Mouse (Mus musculus): ENCODE results near the gene Gmfb.

Gene Gmfb

GRCm38 (mm10) chr14:46816916-46817622 lies 5.0 kb downstream of the Gmfb start:
- Histone ChIP-seq H3K36me3 (ENCODE audit: insufficient read depth, low read length) (peaks cover 48% of the 10 kb centered on the region), H3K27me3 (ENCODE audit: insufficient read depth, low read length) (no peaks in the 10 kb centered on the region), H3K9me3 (ENCODE audit: low read length) (no peaks in the 10 kb centered on the region), H3K4me1 (replicated peaks; ENCODE audit: low read depth, low read length) (peaks cover 43% of the 10 kb centered on the region), H3K4me3 (replicated peaks; ENCODE audit: low read length) (no peak overlapping the region)
- TF ChIP-seq CTCF (conservative IDR thresholded peaks at IDR 0.05; ENCODE audit: low read length) (no peak), POU5F1 (IDR thresholded peaks at IDR 0.05; ENCODE audit: borderline replicate concordance, low read length) (no peak), NANOG (IDR thresholded peaks at IDR 0.05; ENCODE audit: borderline replicate concordance, low read length) (no peak)

- Histone ChIP-seq H3K4me3 (replicated peaks; ENCODE audit: low read length) (no peak overlapping the region), H3K4me1 (replicated peaks; ENCODE audit: low read depth, low read length) (peaks cover 35% of the 10 kb centered on the region), H3K36me3 (ENCODE audit: insufficient read depth, low read length) (peaks cover 62% of the 10 kb centered on the region), H3K27me3 (ENCODE audit: insufficient read depth, low read length) (no peaks in the 10 kb centered on the region), H3K9me3 (ENCODE audit: low read length) (no peaks in the 10 kb centered on the region)
- TF ChIP-seq POU5F1 (IDR thresholded peaks at IDR 0.05; ENCODE audit: borderline replicate concordance, low read length) (no peak), CTCF (conservative IDR thresholded peaks at IDR 0.05; ENCODE audit: low read length) (no peak), NANOG (IDR thresholded peaks at IDR 0.05; ENCODE audit: borderline replicate concordance, low read length) (no peak)
These were observed 6.4 kb downstream of the Gmfb start for GRCm38 (mm10) chr14:46815640-46816039.

DNA sequence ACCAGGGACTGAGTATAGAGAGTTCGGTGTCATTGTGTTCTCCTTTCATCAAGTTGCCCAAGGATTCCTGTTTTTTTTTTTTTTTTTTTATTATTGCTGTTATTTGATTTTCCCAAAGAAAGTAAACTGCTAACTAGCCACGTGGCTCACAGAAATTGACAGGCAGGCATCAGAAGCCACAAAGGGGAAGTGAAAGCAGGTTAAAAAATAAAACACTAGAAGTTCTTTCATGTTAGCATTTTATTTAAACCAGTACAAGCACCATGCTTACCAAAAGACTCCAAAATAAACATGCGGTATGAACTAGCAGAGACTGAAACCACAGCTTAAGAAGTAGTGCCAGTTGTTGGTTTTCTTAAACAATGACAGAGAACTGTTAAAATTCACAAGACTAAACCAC lies 14.1 kb downstream of the Gmfb start:
- Histone ChIP-seq H3K36me3 (ENCODE audit: insufficient read depth, low read length) (peaks cover 56% of the 10 kb centered on the region), H3K9me3 (ENCODE audit: low read length) (no peaks in the 10 kb centered on the region)
- TF ChIP-seq CTCF (conservative IDR thresholded peaks at IDR 0.05; ENCODE audit: low read length) = no peak
- no peak for TF ChIP-seq NANOG (IDR thresholded peaks at IDR 0.05; ENCODE audit: borderline replicate concordance, low read length)
- TF ChIP-seq POU5F1 (IDR thresholded peaks at IDR 0.05; ENCODE audit: borderline replicate concordance, low read length) = no peak

DNA sequence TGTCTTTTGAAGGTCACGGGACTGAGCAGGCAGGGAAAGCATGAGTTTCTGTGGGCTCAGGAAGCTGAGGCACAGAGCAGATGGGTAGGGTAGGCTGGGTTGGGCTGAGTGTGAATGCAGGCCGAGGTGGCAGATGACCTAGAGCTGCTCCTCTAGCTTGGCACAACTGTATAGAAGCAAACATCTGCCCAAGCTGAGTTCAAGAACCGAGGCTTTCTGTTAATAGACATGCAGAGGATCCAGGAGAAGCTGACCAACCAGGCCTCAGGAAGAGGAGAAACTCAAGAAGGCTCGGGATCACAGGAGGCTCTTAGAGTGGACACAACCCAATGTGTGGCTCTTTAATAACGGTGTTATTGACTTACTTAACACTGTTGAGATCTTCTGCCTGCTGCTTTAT lies 15.9 kb downstream of the Gmfb start:
- Histone ChIP-seq H3K9me3 (ENCODE audit: low read length) (no peaks in the 10 kb centered on the region), H3K36me3 (ENCODE audit: insufficient read depth, low read length) (peaks cover 40% of the 10 kb centered on the region), H3K4me3 (replicated peaks; ENCODE audit: low read length) (no peak overlapping the region), H3K27me3 (ENCODE audit: insufficient read depth, low read length) (no peaks in the 10 kb centered on the region), H3K4me1 (replicated peaks; ENCODE audit: low read depth, low read length) (peaks cover under 1% of the 10 kb centered on the region; the same call in 1 of the 2 replicates)
- TF ChIP-seq CTCF (conservative IDR thresholded peaks at IDR 0.05; ENCODE audit: low read length) = no peak
- TF ChIP-seq NANOG (IDR thresholded peaks at IDR 0.05; ENCODE audit: borderline replicate concordance, low read length) = no peak
- TF ChIP-seq POU5F1 (IDR thresholded peaks at IDR 0.05; ENCODE audit: borderline replicate concordance, low read length) = no peak

More for the DNA sequence above, 14.1 kb downstream of the Gmfb start:
- no peaks in the 10 kb centered on the region for H3K27me3 ChIP-seq (ENCODE audit: insufficient read depth, low read length)
- no peaks in the 10 kb centered on the region for H3K4me1 ChIP-seq (replicated peaks; ENCODE audit: low read depth, low read length)
- H3K4me3 ChIP-seq (replicated peaks; ENCODE audit: low read length) = no peak overlapping the region

GRCm38 (mm10) chr14:46803791-46804190 lies 18.3 kb downstream of the Gmfb start:
- TF ChIP-seq NANOG (IDR thresholded peaks at IDR 0.05; ENCODE audit: borderline replicate concordance, low read length) (no peak), CTCF (conservative IDR thresholded peaks at IDR 0.05; ENCODE audit: low read length) (no peak), POU5F1 (IDR thresholded peaks at IDR 0.05; ENCODE audit: borderline replicate concordance, low read length) (no peak)
- H3K27me3 ChIP-seq (ENCODE audit: insufficient read depth, low read length) = no peaks in the 10 kb centered on the region

DNA sequence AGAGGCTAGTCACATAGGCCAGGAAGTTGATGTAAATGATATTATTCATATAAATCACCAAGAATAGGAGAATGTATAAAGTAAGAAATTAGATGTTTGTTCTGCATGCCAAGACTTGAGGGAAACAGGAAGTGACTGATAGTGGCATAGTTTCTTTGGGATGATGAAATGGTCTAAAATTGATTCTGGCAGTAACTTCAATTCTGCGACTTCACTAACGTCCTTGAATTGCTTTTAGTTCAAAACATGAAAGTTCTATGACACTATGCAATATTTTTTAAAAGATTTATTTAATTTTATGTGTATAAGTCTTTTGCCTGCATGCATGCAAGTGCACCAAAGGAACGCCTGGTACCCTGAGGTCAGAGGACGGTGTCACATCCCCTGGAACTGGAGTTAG lies 18.8 kb downstream of the Gmfb start:
- Histone ChIP-seq H3K27me3 (ENCODE audit: insufficient read depth, low read length) (no peaks in the 10 kb centered on the region), H3K4me3 (replicated peaks; ENCODE audit: low read length) (no peak overlapping the region), H3K9me3 (ENCODE audit: low read length) (peaks cover 15% of the 10 kb centered on the region), H3K36me3 (ENCODE audit: insufficient read depth, low read length) (peaks cover 20% of the 10 kb centered on the region), H3K4me1 (replicated peaks; ENCODE audit: low read depth, low read length) (peaks cover 6% of the 10 kb centered on the region; the same call in 1 of the 2 replicates)
- no peak for TF ChIP-seq CTCF (conservative IDR thresholded peaks at IDR 0.05; ENCODE audit: low read length)
- no peak for TF ChIP-seq POU5F1 (IDR thresholded peaks at IDR 0.05; ENCODE audit: borderline replicate concordance, low read length)
- TF ChIP-seq NANOG (IDR thresholded peaks at IDR 0.05; ENCODE audit: borderline replicate concordance, low read length) = no peak

More at GRCm38 (mm10) chr14:46803791-46804190, 18.3 kb downstream of the Gmfb start:
- Histone ChIP-seq H3K36me3 (ENCODE audit: insufficient read depth, low read length) (peaks cover 25% of the 10 kb centered on the region), H3K9me3 (ENCODE audit: low read length) (peaks cover 11% of the 10 kb centered on the region), H3K4me1 (replicated peaks; ENCODE audit: low read depth, low read length) (peaks cover 6% of the 10 kb centered on the region; the same call in 1 of the 2 replicates), H3K4me3 (replicated peaks; ENCODE audit: low read length) (no peak overlapping the region)

- peaks cover 16% of the 10 kb centered on the region for H3K9me3 ChIP-seq (ENCODE audit: low read length)
- H3K36me3 ChIP-seq (ENCODE audit: insufficient read depth, low read length) = peaks cover 14% of the 10 kb centered on the region
- H3K27me3 ChIP-seq (ENCODE audit: insufficient read depth, low read length) = no peaks in the 10 kb centered on the region
- no peak overlapping the region for H3K4me3 ChIP-seq (replicated peaks; ENCODE audit: low read length)
- peaks cover 6% of the 10 kb centered on the region; the same call in 1 of the 2 replicates for H3K4me1 ChIP-seq (replicated peaks; ENCODE audit: low read depth, low read length)
- TF ChIP-seq NANOG (IDR thresholded peaks at IDR 0.05; ENCODE audit: borderline replicate concordance, low read length) = no peak
These were observed 21.2 kb downstream of the Gmfb start for GRCm38 (mm10) chr14:46800684-46801345.

GRCm38 (mm10) chr14:46794157-46794556 lies 27.9 kb downstream of the Gmfb start:
- Histone ChIP-seq H3K4me3 (replicated peaks; ENCODE audit: low read length) (no peak overlapping the region), H3K36me3 (ENCODE audit: insufficient read depth, low read length) (peaks cover 6% of the 10 kb centered on the region; the same call in 1 of the 2 replicates), H3K27me3 (ENCODE audit: insufficient read depth, low read length) (no peaks in the 10 kb centered on the region), H3K4me1 (replicated peaks; ENCODE audit: low read depth, low read length) (no peaks in the 10 kb centered on the region), H3K9me3 (ENCODE audit: low read length) (peaks cover 26% of the 10 kb centered on the region)
- TF ChIP-seq POU5F1 (IDR thresholded peaks at IDR 0.05; ENCODE audit: borderline replicate concordance, low read length) (no peak), CTCF (conservative IDR thresholded peaks at IDR 0.05; ENCODE audit: low read length) (no peak), NANOG (IDR thresholded peaks at IDR 0.05; ENCODE audit: borderline replicate concordance, low read length) (no peak)
